Mouse (Mus musculus): ENCODE results near the gene Klhl12.
"Not testable (repeated sequence)": the region's sequence is repeated elsewhere in the genome, so short reads cannot be mapped to it uniquely, and the experiment has no call there.

The Klhl12 gene

DNA sequence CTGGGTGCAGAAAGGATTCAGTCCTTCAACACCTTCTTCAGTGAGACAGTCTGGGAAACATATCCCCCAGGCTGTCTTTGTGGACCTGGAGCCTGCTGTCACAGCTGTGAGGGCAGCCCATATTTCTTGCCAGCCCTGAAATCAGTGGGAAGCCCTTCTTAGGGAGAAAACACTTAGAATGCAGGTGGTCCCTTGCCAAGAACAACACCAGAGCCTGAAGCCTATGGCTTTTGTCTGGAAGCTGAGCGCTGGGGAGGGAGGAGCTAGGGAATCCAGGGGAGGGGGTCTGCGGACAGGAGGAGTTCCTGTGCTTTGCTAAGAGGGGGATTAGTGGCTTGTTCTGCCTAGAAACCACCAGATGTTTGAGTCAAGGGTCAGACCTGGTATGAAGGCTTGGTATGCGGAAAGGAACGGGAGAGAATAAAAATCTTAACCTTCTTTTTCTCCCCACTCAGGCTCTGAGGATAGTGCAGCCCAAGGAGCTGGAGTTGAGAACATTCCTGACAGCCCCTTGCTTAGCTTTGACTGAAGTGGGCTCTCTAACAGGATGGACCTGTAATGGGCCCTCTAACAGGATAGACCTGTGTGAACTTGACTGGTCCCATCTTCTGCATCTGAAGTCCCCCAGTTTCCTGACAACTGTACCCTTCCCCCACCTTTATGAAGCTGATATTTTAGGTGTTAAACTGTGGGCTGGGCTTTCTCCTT, 61.3 kb downstream of the Klhl12 start:
- peak; percentile 82 for DNase-seq

DNA sequence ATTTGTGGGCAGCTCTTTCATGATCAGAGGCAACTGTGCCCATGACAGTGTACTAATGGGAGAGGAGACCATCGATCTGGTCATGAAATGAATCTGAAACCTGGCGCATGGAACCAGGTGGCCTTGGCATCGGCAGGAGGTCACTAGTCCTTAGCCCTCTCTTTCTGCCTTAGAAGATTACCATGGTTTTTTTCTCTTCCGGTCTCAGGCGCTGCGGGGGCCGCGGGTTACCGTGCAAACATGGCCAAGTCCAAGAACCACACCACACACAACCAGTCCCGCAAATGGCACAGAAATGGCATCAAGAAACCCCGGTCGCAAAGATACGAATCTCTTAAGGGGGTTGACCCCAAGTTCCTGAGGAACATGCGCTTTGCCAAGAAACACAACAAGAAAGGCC, 62.5 kb downstream of the Klhl12 start:
- not testable (repeated sequence) for DNase-seq

DNA sequence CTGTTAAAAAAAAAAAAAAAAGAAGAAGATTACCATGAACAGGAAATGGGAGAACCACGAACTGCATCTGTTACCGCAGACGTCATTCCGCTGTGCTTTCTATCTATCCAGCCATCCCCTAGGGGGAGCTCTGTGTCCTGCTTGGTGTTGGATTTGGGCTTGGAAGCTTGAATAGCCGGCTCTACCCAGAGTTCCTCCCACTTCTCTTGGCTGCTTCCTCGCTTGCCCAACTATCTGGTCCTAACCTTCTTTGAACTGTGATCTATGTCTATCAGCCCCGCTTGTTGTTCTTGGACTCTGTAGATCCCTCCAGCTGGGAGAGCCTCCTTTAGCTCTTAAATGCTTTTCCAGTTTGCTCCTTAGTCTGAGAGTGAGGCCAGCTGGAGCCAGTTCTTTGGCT, 63.3 kb downstream of the Klhl12 start:
- DNase-seq: peak; percentile 90

DNA sequence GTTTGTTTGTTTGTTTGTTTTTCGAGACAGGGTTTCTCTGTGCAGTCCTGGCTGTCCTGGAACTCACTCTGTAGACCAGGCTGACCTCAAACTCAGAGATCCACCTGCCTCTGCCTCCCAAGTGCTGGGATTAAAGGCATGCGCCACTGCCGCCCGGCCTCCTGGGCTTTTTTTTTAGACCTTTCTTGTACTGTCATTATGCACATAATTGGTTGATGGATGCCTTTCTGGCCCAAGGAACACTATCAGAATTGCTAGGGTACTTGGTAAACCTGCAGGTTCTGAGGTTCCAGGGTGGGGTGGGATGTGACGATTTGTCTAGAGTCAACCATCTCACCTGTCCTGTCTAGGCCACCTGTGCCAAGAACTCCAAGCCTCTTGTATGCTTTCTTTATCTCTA, 63.9 kb downstream of the Klhl12 start:
- not testable (repeated sequence) for DNase-seq

DNA sequence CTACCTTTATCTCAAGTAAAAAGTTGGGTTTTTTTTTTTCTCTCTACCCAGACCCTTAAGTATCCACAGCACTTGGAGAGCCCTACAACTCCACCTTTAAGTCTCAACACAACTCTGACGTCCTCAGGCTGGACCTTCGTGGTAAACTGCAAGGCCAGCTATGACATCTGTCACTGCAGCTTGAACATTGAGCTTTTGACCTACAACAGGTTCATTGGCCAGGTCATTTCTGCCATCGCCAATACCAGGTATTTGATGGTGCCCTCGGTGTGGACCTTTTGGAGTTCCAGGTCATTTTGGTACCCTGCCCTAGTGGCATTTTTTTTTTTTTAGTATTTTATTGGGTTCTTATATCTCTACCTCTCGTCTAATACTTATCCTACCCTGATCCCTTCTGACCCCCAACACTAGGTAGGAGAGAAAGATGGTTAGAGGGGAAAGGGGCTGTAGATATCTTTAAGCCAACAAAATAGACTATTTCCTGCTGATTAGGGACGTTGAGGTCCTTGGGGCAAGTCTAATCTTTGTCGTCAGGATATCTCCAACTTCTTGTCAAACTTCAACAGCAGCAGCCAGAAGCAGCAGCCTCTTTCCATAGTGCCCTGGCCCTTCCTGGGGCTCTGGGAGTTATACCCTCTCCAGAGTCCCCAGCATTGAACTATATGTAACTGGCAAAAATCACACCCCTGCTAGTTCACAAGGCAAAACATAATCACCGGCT, 64.8 kb downstream of the Klhl12 start:
- no peak for DNase-seq

DNA sequence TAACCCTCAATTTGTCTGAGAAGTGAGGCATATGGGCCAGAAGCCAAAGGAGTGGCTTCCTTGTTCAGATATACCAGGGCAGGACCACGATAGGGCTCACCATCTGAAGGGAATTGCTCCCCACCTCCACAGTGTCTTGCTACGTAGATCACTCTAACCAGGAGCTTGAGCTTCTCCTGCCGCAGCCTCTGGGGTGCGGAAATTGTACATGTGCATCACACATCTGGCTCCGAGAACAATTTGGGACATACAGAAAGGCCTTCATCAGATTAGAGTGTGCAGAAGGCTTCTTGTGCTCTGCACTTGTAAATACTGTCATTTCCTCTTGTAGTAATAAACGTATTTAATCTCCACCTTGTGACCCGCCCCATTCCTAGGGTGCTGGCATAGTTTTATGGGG, 65.8 kb downstream of the Klhl12 start:
- DNase-seq: no peak

DNA sequence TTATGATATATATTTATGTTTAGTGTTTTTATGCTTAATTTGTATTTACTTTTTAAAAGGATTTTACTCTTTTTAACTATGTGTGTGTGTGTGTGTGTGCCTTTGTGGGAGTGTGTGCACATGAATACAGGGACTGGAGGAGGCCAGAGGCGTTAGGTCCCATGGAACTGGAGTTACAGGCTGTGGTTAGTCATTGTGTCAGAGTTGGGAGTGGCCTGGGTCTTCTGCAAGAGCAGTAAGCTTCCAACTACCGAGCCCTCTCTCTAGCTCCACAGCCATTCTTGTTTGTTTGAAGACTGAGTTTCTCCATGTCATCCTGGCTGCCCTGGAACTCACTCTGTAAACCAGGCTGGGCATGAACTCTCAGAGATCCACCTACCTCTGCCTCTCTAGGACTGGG, 67.0 kb downstream of the Klhl12 start:
- DNase-seq: no peak

DNA sequence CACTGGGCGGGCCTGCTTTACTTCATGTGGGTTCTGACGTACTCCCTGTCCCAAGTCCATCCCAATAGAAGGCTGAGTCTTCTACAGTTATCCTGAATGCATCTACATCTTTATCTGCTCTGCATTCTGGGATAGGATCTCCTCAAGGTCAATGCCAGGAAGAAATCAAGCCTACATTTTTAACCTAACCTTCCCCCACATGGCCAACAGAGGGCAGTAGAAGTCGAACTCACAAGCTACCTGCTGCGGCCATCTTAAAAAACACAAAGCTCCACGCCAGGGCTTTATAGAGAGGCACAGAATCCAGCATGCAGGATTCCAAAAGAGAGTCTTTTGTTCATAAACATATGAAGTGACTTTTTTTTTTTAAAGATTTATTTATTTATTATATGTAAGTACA, 69.1 kb downstream of the Klhl12 start:
- DNase-seq: no peak

DNA sequence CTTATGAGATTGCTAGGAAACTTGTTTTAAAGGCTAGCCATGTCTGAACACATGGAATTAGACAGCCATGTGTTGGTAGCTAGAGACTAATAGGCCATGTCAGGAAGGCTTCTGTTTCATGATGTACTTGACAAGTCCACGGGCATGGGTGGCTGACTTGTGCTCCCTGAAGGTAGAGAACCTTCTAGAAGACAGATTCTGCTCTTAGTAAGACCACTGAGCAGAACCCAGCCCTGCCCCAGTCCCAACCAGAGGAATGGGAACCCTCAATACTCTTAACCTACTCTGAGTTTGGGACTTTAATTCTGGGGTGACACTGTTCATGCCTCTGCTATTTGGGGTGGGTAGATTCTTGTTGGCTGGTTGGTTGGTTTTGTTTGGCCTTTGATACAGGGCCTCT, 69.7 kb downstream of the Klhl12 start:
- no peak for DNase-seq

DNA sequence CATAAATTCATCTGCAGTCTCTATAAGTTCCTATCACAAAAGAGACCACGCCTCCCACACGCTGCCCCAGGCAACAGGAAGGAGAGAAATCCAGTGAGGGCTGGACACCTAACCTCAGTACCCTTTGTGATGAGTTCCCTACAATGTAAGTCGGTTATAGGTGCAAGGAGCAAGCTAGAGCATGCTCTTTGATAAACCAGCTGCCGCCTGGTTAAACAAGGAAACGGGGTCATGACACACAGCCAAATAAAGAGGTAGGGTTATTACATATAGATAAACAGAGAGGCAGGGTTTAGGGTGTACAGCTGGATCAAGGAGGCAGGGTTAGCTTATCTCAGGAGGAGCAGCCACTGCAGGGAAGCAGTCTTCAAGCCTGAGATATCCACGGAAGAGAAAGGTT, 71.4 kb downstream of the Klhl12 start:
- DNase-seq: no peak

DNA sequence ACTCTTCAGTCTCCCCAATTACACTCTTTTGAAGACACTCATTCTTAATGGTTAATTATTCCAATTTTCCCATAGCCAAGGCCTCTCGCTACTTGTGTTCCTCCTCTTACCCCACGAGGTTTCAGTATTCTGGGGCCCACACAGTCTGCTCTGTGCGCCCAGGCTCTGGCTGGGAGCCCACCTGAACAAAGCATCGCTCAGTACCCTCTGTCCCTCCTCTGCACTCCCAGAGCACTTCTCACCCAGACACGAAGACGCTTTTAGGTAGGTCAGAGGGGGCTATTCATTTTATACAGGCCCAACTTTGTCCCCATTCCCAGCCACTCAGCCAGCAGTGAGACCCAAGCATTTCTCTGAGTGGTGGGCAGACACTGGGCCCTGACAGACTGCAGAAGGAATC, 75.3 kb downstream of the Klhl12 start:
- no peak for DNase-seq

DNA sequence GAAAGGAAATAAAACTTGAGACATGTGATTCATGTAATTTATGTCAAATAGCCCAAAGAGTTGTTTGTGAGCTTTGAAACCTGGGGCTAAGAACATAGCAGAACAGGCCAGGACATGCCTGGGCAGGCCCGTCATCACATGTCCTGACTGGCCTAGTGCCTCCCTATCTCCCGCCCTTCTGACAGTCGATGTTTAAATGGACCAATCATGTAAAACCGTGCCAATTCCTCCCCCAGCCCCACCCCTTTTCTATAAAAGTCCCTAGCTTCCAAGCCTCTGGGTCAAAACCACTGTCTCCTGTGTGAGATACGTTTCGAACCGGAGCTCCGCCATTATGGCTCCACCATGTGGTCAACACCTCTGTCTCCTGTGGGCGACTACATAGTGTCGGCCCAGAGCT, 78.4 kb downstream of the Klhl12 start:
- DNase-seq: not testable (repeated sequence)

DNA sequence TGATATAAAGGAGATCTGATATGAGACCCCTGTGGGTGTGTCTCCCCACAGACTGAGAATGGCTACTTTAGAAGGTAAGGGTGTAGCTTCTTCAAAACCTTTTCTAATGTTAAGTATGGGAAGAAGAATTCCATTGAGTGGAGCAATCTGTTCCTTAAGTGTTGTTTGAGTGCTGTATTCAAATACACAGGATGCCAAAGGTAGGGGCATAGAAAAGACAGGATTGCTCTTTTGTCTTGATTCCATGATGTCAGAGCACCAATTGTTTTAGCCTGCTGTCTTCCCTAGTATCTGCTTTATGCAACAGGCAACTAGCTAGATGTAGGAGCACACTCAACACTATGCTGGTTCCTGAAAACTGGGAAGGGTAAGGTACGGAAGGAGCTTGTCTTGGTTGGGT, 79.7 kb downstream of the Klhl12 start:
- no peak for DNase-seq

DNA sequence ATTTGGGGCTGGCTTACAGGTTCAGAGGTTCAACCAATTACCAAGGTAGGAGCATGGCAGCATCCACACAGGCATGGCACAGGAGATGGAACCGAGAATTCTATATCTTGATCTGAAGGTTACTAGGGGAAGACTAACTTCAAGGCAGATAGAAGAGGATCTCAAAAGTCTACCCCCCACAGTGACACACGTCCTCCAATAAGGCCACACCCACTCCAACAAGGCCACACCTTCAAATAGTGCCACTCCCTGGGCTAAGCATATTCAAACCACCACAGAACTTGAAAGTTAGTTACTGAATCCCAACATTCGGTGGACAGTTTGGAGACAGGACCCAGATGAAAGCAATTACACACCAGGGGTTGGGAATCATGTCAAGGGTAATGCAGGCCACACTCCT, 80.2 kb downstream of the Klhl12 start:
- no peak for DNase-seq

DNA sequence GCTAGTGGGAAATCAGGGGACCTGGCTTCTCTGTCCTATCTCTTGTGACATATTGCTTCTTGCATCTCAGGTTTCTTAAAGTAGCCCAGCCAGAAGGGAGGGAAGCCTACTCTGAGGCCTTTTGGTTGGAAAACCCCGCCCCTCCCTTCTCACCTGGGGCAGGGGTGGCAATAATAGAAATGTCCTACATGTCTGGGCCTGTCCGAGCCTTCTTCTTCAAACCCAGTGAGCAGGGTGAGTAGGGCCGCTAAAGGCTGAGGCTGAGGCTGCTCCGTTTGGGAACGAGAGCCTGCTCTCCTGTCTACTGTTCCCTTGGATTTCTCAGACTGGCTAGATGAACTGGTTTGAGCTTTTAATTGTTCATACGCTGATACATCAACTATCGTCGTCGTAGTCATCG, 85.3 kb downstream of the Klhl12 start:
- no peak for DNase-seq
